Mouse (Mus musculus) heart, embryonic 16.5 days (tissue): ENCODE measurements around the gene Rasgrf1. TPM values are rescaled to one million over a fixed set of nuclear protein-coding genes. Genes with fewer than 3 reads are reported as not detected.

ENCODE experiments used
- ATAC-seq: fragments of 200-750 bp; cut with Nextera tagmentation; replicated peaks from 2 replicates; pipeline ENCODE4 v1.8.0; 2017; ENCODE audit warnings: moderate number of reproducible peaks; ENCODE audit not compliant: insufficient read depth, low FRiP score; ENCODE audit errors: extremely low read depth
- H3K27ac ChIP-seq: fragments of 300-500 bp; sonication (generic); 2 replicates; pipeline ENCODE4 v1.5.1; 2014; ENCODE audit warnings: mild to moderate bottlenecking, low read length, control low read depth, moderate library complexity
- H3K27me3 ChIP-seq: fragments of 300-500 bp; sonication (generic); 2 replicates; pipeline ENCODE4 v1.6.1; 2014; ENCODE audit warnings: low read length, mixed read lengths; ENCODE audit not compliant: control insufficient read depth, insufficient read depth
- H3K36me3 ChIP-seq: fragments of 300-500 bp; sonication (generic); 2 replicates; pipeline ENCODE4 v1.6.1; 2014; ENCODE audit not compliant: control insufficient read depth, insufficient read depth
- H3K4me1 ChIP-seq: fragments of 300-500 bp; sonication (generic); 2 replicates; pipeline ENCODE4 v1.6.1; 2014; ENCODE audit warnings: low read length, mixed read lengths; ENCODE audit not compliant: control insufficient read depth, insufficient read depth
- H3K4me2 ChIP-seq: fragments of 300-500 bp; sonication (generic); 2 replicates; pipeline ENCODE4 v1.6.1; 2014; ENCODE audit warnings: low read depth, mild to moderate bottlenecking, control low read depth, low read length
- H3K4me3 ChIP-seq: fragments of 300-500 bp; sonication (generic); 2 replicates; pipeline ENCODE4 v1.5.1; 2014; ENCODE audit warnings: mild to moderate bottlenecking, control low read depth, low read length
- H3K9ac ChIP-seq: fragments of 300-500 bp; sonication (generic); 2 replicates; pipeline ENCODE4 v1.6.1; 2014; ENCODE audit warnings: low read length, control low read depth
- H3K9me3 ChIP-seq: fragments of 300-500 bp; sonication (generic); replicated peaks from 2 replicates; pipeline ENCODE4 v1.6.1; 2016; ENCODE audit warnings: low read length; ENCODE audit not compliant: control insufficient read depth
- WGBS: fragments of 180-500 bp; shearing (Covaris S2); extraction: QIAGEN DNeasy Blood & Tissue Kit; methylation state at CpG from one replicate; pipeline ENCODE4 v1.1.7; 2014; 5-methylcytosine and 5-hydroxymethylcytosine counted together
- polyA plus RNA-seq: library from polyadenylated mRNA; unstranded; fragments of >200 nt; fragmentation: Nextera tagmentation; extraction: Ambion mirVana; gene quantifications from 2 replicates; pipeline ENCODE4 v1.2.1, GENCODE M21; 2015

Gene Rasgrf1
- polyA plus RNA-seq, 1 experiment from 2014 or later: 0.11 TPM

DNA sequence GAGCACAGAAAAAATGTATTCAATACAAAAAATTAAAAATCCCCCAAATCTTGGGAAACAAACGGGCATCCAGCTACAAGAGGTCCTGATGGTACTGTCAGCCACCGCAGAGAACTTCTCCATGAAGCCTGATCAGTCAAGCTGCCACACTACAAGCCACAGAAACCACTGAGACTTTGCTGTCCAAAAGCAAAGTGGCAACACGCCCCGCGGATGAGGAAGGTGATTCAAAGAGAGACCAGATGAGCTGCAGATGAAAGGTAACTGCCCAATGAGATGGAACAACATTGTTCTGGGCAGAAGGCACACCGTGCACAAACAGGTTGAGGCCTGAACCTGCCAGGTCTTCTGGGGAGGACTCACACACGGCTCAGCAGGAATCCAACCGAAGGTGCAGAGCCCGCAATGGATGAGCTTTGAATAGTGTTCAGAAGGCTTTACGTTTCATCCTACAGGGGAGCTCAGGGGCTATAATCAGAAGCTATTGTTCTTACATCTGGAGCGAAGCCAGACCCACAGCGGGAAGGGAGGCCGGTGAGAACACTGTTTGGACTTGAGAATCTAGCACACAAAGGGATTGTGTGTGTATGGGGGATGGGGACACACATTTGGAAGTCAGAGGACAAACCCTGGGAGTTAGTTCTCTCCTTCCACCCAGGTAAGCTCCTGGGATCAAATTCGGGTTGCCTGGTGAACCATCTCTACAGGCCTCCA is 9.4 kb upstream of the Rasgrf1 start:
- Histone ChIP-seq H3K27ac (no peak overlapping the region), H3K4me2 (no peak overlapping the region), H3K27me3 (0 out of 2 replicates have a peak, but pooled peaks cover 2% of the 10 kb centered on the region), H3K4me1 (no peaks in the 10 kb centered on the region), H3K4me3 (no peak overlapping the region), H3K9ac (no peak overlapping the region), H3K36me3 (no peaks in the 10 kb centered on the region), H3K9me3 (no peaks in the 10 kb centered on the region)
- WGBS: 38% methylated on average over 14 of the region's 14 CpGs
- ATAC-seq: no peak

DNA sequence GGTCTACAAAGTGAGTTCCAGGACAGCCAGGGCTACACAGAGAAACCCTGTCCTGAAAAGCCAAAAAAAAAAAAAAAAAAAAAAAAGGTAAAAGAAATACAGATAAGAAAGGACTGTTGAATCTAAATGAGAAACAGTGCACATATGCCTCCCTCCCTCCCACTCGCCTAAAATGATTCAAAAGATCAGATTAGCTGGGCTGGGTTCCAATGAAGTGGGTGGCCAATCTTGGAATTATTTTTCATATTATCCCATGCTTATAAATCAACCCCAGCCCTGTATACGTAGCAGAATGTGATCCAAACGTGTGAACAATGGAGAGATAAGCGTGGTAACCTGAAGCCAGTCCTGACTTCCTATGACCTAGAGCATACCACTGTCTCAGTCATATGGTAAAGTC is 8.5 kb upstream of the Rasgrf1 start:
- Histone ChIP-seq H3K36me3 (no peaks in the 10 kb centered on the region), H3K27ac (no peak overlapping the region), H3K27me3 (peaks cover 6% of the 10 kb centered on the region; the same call in 1 of the 2 replicates), H3K9ac (no peak overlapping the region), H3K4me2 (no peak overlapping the region), H3K9me3 (no peaks in the 10 kb centered on the region), H3K4me3 (no peak overlapping the region), H3K4me1 (no peaks in the 10 kb centered on the region)
- ATAC-seq: no peak
- WGBS: 54% methylated on average over 4 of the region's 4 CpGs

DNA sequence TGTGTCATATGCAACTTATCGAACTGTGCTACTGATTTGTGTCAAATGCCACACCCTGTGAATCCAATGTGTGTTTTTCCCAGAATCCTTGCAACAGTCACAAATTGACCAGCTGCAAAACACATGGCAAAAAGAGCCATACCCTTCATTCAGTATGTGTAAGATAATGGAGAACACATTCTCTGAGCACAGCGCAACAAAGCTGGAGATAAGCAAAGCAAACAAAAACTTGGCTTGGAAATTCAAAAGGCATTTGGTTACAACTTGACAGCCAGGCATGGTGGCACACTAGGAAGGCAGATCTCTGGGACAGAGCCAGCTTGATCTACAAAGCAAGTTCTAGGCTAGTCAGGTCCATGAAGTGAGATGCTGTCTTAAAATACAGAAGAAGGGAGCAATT is 6.9 kb upstream of the Rasgrf1 start:
- no peak overlapping the region for H3K4me2 ChIP-seq
- no peaks in the 10 kb centered on the region for H3K36me3 ChIP-seq
- no peak overlapping the region for H3K4me3 ChIP-seq
- H3K27me3 ChIP-seq: peaks cover 21% of the 10 kb centered on the region
- no peak for ATAC-seq
- no peak overlapping the region for H3K9ac ChIP-seq
- H3K9me3 ChIP-seq: no peaks in the 10 kb centered on the region
- WGBS: 31% methylated on average over 2 of the region's 2 CpGs
- no peaks in the 10 kb centered on the region for H3K4me1 ChIP-seq
- no peak overlapping the region for H3K27ac ChIP-seq

GRCm38 (mm10) chr9:89906645-89907044 is 3.1 kb upstream of the Rasgrf1 start:
- Histone ChIP-seq H3K9me3 (no peaks in the 10 kb centered on the region), H3K9ac (no peak overlapping the region), H3K27me3 (peaks cover 58% of the 10 kb centered on the region), H3K27ac (no peak overlapping the region), H3K4me2 (no peak overlapping the region), H3K4me3 (no peak overlapping the region), H3K36me3 (no peaks in the 10 kb centered on the region), H3K4me1 (peaks cover 17% of the 10 kb centered on the region)
- no peak for ATAC-seq

DNA sequence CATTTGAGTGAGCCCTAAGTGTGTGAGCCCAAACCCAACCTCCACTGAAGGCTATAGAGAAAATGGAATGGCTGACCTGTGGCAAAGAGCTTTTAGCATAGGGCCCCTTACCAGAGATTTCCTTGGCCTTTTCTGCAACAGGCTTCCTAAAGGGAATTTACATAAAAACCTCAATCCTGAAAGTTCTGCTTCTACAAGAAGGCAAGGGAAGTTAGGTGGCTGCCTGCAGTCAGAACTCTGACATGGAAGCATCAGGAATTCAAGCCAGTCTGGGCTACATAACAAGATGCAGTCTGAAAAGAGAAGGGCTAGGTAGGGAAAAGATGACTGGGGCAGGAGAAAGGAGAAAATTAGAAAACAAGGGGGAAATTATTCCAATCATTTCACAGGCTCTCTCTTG is 1.8 kb upstream of the Rasgrf1 start:
- Histone ChIP-seq H3K36me3 (no peaks in the 10 kb centered on the region), H3K4me1 (peaks cover 17% of the 10 kb centered on the region), H3K27me3 (peaks cover 70% of the 10 kb centered on the region), H3K9me3 (no peaks in the 10 kb centered on the region), H3K4me2 (no peak overlapping the region), H3K27ac (no peak overlapping the region), H3K9ac (no peak overlapping the region), H3K4me3 (no peak overlapping the region)
- ATAC-seq: no peak

- H3K27me3 ChIP-seq: peaks cover 75% of the 10 kb centered on the region
- ATAC-seq: no peak
- H3K27ac ChIP-seq: no peak overlapping the region
- H3K9ac ChIP-seq: peak overlapping the region; percentile 40
- peak overlapping the region; percentile 61 for H3K4me3 ChIP-seq
- under 1% methylated on average over 33 of the region's 33 CpGs for WGBS
- H3K4me2 ChIP-seq: peak overlapping the region; percentile 98
- H3K4me1 ChIP-seq: peaks cover 17% of the 10 kb centered on the region
- H3K36me3 ChIP-seq: no peaks in the 10 kb centered on the region
- H3K9me3 ChIP-seq: no peaks in the 10 kb centered on the region
Measured at GRCm38 (mm10) chr9:89908601-89909000, 1.1 kb upstream of the Rasgrf1 start.

- Histone ChIP-seq H3K36me3 (no peaks in the 10 kb centered on the region), H3K27me3 (peaks cover 84% of the 10 kb centered on the region), H3K4me1 (peaks cover 17% of the 10 kb centered on the region), H3K4me2 (peak overlapping the region; percentile 98), H3K4me3 (peak overlapping the region; percentile 61), H3K9me3 (no peaks in the 10 kb centered on the region), H3K9ac (no peak overlapping the region), H3K27ac (no peak overlapping the region)
- under 1% methylated on average over 26 of the region's 26 CpGs for WGBS
- ATAC-seq: no peak
Measured at GRCm38 (mm10) chr9:89910011-89910400, 298 bp downstream of the Rasgrf1 start.

DNA sequence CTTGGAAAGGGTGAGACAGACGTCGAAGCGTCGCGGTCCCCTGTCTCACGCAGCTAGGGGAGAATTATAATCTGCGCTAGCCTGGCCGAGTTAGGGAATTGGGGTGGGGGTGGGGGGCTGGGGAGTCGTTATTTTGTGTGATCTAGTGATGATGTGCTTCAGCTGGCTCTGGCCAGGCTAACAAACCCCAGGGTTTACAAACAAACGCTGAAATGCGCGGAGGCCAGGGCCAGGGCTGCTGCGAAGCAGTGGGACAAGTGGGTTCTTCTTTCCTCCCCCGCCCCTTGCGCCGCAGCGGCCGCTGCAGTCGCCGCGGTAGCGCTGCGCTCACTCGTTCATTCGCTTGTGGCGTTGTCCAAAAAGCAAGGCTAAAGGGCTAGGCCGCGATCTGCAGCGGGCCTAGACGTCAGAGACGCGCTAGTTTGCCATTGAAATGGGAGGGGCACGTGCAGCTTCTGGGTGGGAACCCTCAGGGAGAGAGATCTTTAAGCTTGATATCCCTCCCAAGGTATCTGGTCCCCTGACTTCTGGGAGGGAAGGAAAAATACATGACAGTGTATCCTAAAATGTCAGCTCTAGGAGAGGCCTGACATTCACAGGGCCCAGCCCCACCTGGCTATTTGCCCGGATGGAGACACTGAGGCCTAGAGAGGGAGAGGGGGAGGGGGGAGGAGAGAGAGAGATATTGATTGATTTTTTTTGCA is 1.2 kb downstream of the Rasgrf1 start:
- Histone ChIP-seq H3K4me3 (peak overlapping the region; percentile 18; the same call in 1 of the 2 replicates), H3K4me2 (peak overlapping the region; percentile 98), H3K36me3 (no peaks in the 10 kb centered on the region), H3K4me1 (peaks cover 17% of the 10 kb centered on the region), H3K27me3 (peaks cover 83% of the 10 kb centered on the region), H3K27ac (no peak overlapping the region), H3K9me3 (no peaks in the 10 kb centered on the region), H3K9ac (no peak overlapping the region)
- 3% methylated on average over 34 of the region's 34 CpGs for WGBS
- ATAC-seq: no peak

DNA sequence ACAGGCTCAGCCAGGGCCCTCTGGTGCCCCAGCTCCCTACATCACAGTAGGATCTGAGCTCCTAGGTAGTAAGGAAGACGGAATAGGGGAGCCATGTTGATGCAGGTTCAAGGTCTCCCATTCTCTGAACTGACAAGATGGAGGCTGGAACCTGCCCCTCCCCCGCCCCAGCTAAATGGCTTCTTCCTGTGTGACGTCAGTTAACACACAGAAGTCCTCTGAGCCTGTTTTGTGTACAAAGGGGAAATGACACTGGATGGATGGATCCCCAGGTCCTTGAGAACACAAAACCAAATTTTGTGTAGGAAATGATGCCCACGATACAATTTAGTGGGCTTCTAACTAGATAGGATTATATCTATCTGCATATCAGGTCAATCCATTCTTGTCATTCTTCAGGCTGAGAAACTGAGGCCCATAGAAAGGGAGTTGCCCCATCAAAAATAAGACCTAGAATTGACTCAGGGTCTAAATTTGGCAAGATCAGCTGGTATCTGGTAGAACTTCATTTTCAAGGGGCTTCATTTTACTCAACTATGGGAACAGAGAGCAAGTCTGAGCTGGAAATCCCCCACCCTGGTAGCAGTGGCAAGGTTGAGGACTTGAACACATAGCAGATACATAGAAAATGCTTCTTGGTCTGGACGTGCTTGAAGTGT is 2.3 kb downstream of the Rasgrf1 start:
- 62% methylated on average over 5 of the region's 5 CpGs for WGBS
- no peak overlapping the region for H3K9ac ChIP-seq

More for the DNA sequence above, 2.3 kb downstream of the Rasgrf1 start:
- Histone ChIP-seq H3K4me3 (no peak overlapping the region), H3K4me1 (peaks cover 17% of the 10 kb centered on the region), H3K27ac (no peak overlapping the region), H3K36me3 (no peaks in the 10 kb centered on the region), H3K27me3 (peaks cover 73% of the 10 kb centered on the region), H3K9me3 (no peaks in the 10 kb centered on the region), H3K4me2 (no peak overlapping the region)
- no peak for ATAC-seq
